Mouse (Mus musculus) left cerebral cortex, adult 18-20 months (tissue): ENCODE results near the gene Trim46. TPM values are rescaled to one million over a fixed set of nuclear protein-coding genes. Genes with fewer than 3 reads are reported as not detected.
A peak's percentile ranks its signal among the peaks of the same experiment; 100 is the strongest.

Source experiments
- DNase-seq, 2 experiments: peaks; one replicate each; pipeline ENCODE4 v3.0.0; 2021 to 2022; ENCODE audit warnings: low spot score in 2 of 2, mixed read lengths in 1 of 2
- long read RNA-seq, 2 experiments: library from polyadenylated mRNA; stranded (forward); transcript quantifications; one replicate each; pipeline ENCODE4 v2.0.0; 2021
- total RNA-seq, 2 experiments: library from RNA; stranded (reverse); gene quantifications; 2 replicates each; pipeline ENCODE4 v1.2.3; 2021

The Trim46 gene
- 10 to 100 TPM; 76.1 to 77.1 TPM for total RNA-seq
- long read RNA-seq, experiment 1, transcript Trim46-201 (10 exons, 3,122 nt): major isoform, 27 of 98 reads
- long read RNA-seq, experiment 1, partial matches to known transcripts: 29 of 98 reads
- long read RNA-seq, experiment 1, other reads (novel, unspliced or antisense): 37 of 98 reads
- long read RNA-seq, experiment 2, transcript Trim46-201 (10 exons, 3,122 nt): major isoform, 5 of 60 reads
- long read RNA-seq, experiment 2, partial matches to known transcripts: 21 of 60 reads
- long read RNA-seq, experiment 2, other reads (novel, unspliced or antisense): 27 of 60 reads

- DNase-seq: peak; percentile 89 to 92
These were observed at the start of gene Trim46 for GRCm38 (mm10) chr3:89246261-89247100. TSS of gene Trim46 (minus strand) at chr3:89246309.

GRCm38 (mm10) chr3:89295685-89296230, 49.6 kb upstream of the Trim46 start:
- no peak for DNase-seq

GRCm38 (mm10) chr3:89294195-89294594, 48.1 kb upstream of the Trim46 start:
- DNase-seq: no peak

GRCm38 (mm10) chr3:89293247-89293918, 47.3 kb upstream of the Trim46 start:
- no peak for DNase-seq

GRCm38 (mm10) chr3:89292303-89292702, 46.2 kb upstream of the Trim46 start:
- DNase-seq: no peak

GRCm38 (mm10) chr3:89291874-89292273, 45.8 kb upstream of the Trim46 start:
- DNase-seq: no peak

- DNase-seq: no peak
These were observed 42.4 kb upstream of the Trim46 start for GRCm38 (mm10) chr3:89288503-89288928.

GRCm38 (mm10) chr3:89287286-89287685, 41.2 kb upstream of the Trim46 start:
- no peak for DNase-seq

- DNase-seq: no peak
These were observed 39.4 kb upstream of the Trim46 start for GRCm38 (mm10) chr3:89285526-89285925.

GRCm38 (mm10) chr3:89284261-89284660, 38.2 kb upstream of the Trim46 start:
- no peak for DNase-seq

GRCm38 (mm10) chr3:89282291-89282643, 36.2 kb upstream of the Trim46 start:
- no peak for DNase-seq

- peak; percentile 88 to 91 for DNase-seq
These were observed 35.6 kb upstream of the Trim46 start for GRCm38 (mm10) chr3:89281579-89282290.

GRCm38 (mm10) chr3:89280606-89281511, 34.8 kb upstream of the Trim46 start, which contains the start of gene Efna1:
TSS of gene Efna1 (minus strand) at chr3:89281142.
- DNase-seq: peak; percentile 32 to 38

- no peak for DNase-seq
These were observed 34.0 kb upstream of the Trim46 start for GRCm38 (mm10) chr3:89280050-89280605.

GRCm38 (mm10) chr3:89279153-89279890, 33.2 kb upstream of the Trim46 start:
- peak; percentile 79 to 83 for DNase-seq

GRCm38 (mm10) chr3:89278643-89279042, 32.5 kb upstream of the Trim46 start:
- DNase-seq: no peak

GRCm38 (mm10) chr3:89278107-89278506, 32.0 kb upstream of the Trim46 start:
- no peak for DNase-seq

GRCm38 (mm10) chr3:89277281-89278021, 31.3 kb upstream of the Trim46 start:
- DNase-seq: peak in 1 of 2 experiments; percentile 42
